Mouse (Mus musculus) forebrain, embryonic 12.5 days (tissue): Measurements from ENCODE around the gene D430041D05Rik. TPM values are rescaled to one million over a fixed set of nuclear protein-coding genes. Genes with fewer than 3 reads are reported as not detected.

ENCODE experiments used
- ATAC-seq: fragments of 200-750 bp; cut with Nextera tagmentation; 2 replicates; pipeline ENCODE4 v1.8.0; 2017; ENCODE audit warnings: moderate TSS enrichment; ENCODE audit not compliant: low FRiP score
- H3K27ac ChIP-seq: fragments of 300-500 bp; sonication (generic); 2 replicates; pipeline ENCODE4 v1.5.1; 2016; ENCODE audit warnings: mild to moderate bottlenecking
- H3K27me3 ChIP-seq: fragments of 300-500 bp; sonication (generic); 2 replicates; pipeline ENCODE4 v1.6.1; 2016; ENCODE audit warnings: mild to moderate bottlenecking
- H3K36me3 ChIP-seq: fragments of 300-500 bp; sonication (generic); replicated peaks from 2 replicates; pipeline ENCODE4 v1.6.1; 2016; ENCODE audit warnings: mild to moderate bottlenecking
- H3K4me1 ChIP-seq: fragments of 300-500 bp; sonication (generic); 2 replicates; pipeline ENCODE4 v1.6.1; 2016
- H3K4me2 ChIP-seq: fragments of 300-500 bp; sonication (generic); 2 replicates; pipeline ENCODE4 v1.6.1; 2016; ENCODE audit warnings: mild to moderate bottlenecking, moderate library complexity
- H3K4me3 ChIP-seq: fragments of 300-500 bp; sonication (generic); replicated peaks from 2 replicates; pipeline ENCODE4 v1.5.1; 2016; ENCODE audit warnings: mild to moderate bottlenecking
- H3K9ac ChIP-seq: fragments of 300-500 bp; sonication (generic); 2 replicates; pipeline ENCODE4 v1.6.1; 2016; ENCODE audit warnings: mild to moderate bottlenecking
- H3K9me3 ChIP-seq: fragments of 300-500 bp; sonication (generic); 2 replicates; pipeline ENCODE4 v1.6.1; 2016
- WGBS: fragments of 180-500 bp; shearing (Covaris S2); methylation state at CpG from one replicate; pipeline ENCODE4 v1.1.7; 2016; 5-methylcytosine and 5-hydroxymethylcytosine counted together
- polyA plus RNA-seq: library from polyadenylated mRNA; unstranded; fragments of >200 nt; fragmentation: Nextera tagmentation; extraction: Ambion mirVana; gene quantifications from 2 replicates; pipeline ENCODE4 v1.2.1, GENCODE M21; 2016

The D430041D05Rik gene
- polyA plus RNA-seq, 1 experiment from 2014 or later, result 4.5 TPM

DNA sequence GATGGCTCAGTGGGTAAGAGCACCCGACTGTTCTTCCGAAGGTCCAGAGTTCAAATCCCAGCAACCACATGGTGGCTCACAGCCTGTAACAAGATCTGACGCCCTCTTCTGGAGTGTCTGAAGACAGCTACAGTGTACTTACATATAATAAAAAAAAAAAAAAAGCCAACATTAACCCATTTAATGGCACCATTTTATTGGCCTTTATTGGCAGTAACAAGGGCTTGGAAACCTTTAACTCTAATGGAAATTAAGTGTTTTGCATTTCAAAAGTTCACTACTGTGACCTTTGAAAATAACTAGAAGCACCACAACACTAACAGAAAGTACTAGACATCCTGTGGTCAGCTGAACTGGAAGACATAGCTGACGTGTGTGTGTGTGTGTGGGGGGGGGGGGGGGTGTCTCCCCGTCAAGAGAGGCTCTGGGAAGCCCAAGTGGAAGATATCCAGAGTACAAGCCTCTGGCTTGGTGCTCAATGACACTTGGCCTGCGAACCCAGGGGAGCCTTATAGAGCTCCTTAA lies 39.1 kb downstream of the D430041D05Rik start:
- Histone ChIP-seq H3K27ac (no peak overlapping the region), H3K4me3 (no peak overlapping the region), H3K9me3 (no peaks in the 10 kb centered on the region), H3K4me2 (no peak overlapping the region), H3K4me1 (peaks cover 20% of the 10 kb centered on the region), H3K9ac (no peak overlapping the region), H3K36me3 (no peaks in the 10 kb centered on the region), H3K27me3 (no peaks in the 10 kb centered on the region)
- ATAC-seq, result no peak
- WGBS, result 76% methylated on average over 6 of the region's 6 CpGs

DNA sequence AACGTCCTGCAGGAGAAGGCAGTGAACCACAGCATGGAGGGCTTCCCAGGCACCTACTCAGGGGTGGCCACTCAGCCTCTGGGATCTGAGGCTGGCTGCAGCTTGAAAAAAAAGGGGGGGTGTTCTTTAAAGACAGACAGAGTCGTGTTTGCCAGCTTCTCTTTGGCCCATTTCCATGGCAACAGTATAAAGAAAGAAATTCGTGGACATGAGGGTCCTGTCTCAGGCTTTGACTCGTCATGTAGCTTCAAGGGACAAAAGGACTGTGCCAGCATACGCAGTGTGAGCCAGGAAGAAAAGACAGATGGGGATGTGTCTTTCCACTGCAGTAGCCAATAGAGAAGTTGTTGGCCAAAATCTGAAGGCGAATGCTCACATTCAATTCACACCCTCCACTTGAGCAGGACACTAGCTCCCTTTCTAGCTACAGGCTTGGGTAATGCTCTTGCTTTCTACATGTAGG lies 42.9 kb downstream of the D430041D05Rik start:
- Histone ChIP-seq H3K27me3 (no peaks in the 10 kb centered on the region), H3K4me3 (no peak overlapping the region), H3K9me3 (no peaks in the 10 kb centered on the region), H3K27ac (peak overlapping the region; percentile 71), H3K9ac (no peak overlapping the region), H3K36me3 (no peaks in the 10 kb centered on the region), H3K4me2 (0 out of 2 replicates have a peak overlapping the region, but pooled peaks have one; percentile 11), H3K4me1 (peaks cover 20% of the 10 kb centered on the region)
- ATAC-seq, result peak; percentile 90
- WGBS, result 10% methylated on average over 6 of the region's 6 CpGs

DNA sequence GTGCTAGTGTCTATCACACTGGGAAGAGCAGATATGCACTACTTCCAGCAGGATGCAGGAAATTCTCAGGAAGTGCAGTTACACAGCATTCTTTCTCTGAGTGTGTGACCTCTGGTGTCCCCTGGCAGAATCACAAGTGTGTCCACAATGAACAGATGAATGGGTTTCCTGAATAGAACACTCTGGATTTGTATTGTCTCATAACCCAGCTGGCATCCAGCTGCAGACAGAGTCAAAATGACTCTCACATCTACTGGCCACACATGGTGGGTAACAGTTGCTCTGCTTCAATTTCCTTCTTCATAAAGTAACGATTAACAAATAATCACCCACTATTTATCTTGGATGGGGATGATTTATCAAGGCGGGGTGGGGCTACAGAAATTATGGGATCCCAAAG lies 43.5 kb downstream of the D430041D05Rik start:
- no peak overlapping the region for H3K4me3 ChIP-seq
- H3K27ac ChIP-seq, result peak overlapping the region; percentile 71; the same call in 1 of the 2 replicates
- no peak overlapping the region for H3K4me2 ChIP-seq
- no peaks in the 10 kb centered on the region for H3K36me3 ChIP-seq
- H3K9me3 ChIP-seq, result no peaks in the 10 kb centered on the region
- peaks cover 20% of the 10 kb centered on the region for H3K4me1 ChIP-seq
- H3K9ac ChIP-seq, result no peak overlapping the region
- WGBS, result 59% methylated on average over 2 of the region's 2 CpGs
- peak; percentile 18; the same call in 1 of the 2 replicates for ATAC-seq
- no peaks in the 10 kb centered on the region for H3K27me3 ChIP-seq

DNA sequence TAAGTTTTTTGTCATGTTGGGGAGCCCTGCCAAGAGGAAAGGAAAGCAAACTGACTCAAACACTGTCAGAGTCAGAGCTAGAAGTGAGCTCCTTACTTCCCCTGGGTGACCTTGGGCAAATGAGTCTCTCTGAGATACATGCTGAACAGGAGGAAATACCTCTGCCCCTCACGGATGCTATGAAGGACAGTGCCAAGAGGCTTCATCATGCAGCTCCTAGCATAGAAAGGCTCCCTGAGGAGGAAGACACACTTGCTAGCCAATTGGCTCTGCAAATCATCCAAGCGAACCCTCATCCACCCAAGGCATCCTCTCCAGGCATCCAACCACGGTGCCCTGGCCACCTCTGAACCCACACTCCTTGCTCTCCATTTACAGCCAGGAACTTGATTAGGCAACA lies 51.5 kb downstream of the D430041D05Rik start:
- H3K4me3 ChIP-seq, result no peak overlapping the region
- no peak overlapping the region for H3K9ac ChIP-seq
- H3K4me1 ChIP-seq, result no peaks in the 10 kb centered on the region
- 87% methylated on average over 3 of the region's 3 CpGs for WGBS
- no peak for ATAC-seq
- H3K9me3 ChIP-seq, result no peaks in the 10 kb centered on the region
- H3K36me3 ChIP-seq, result no peaks in the 10 kb centered on the region
- no peak overlapping the region for H3K4me2 ChIP-seq
- H3K27ac ChIP-seq, result no peak overlapping the region
- no peaks in the 10 kb centered on the region for H3K27me3 ChIP-seq

GRCm38 (mm10) chr2:104358881-104359280 lies 51.9 kb downstream of the D430041D05Rik start:
- Histone ChIP-seq H3K4me1 (no peaks in the 10 kb centered on the region), H3K27me3 (no peaks in the 10 kb centered on the region), H3K9ac (no peak overlapping the region), H3K9me3 (no peaks in the 10 kb centered on the region), H3K4me2 (no peak overlapping the region), H3K4me3 (no peak overlapping the region), H3K36me3 (no peaks in the 10 kb centered on the region), H3K27ac (no peak overlapping the region)
- ATAC-seq, result no peak
- WGBS, result 82% methylated on average over 1 of the region's 1 CpGs

DNA sequence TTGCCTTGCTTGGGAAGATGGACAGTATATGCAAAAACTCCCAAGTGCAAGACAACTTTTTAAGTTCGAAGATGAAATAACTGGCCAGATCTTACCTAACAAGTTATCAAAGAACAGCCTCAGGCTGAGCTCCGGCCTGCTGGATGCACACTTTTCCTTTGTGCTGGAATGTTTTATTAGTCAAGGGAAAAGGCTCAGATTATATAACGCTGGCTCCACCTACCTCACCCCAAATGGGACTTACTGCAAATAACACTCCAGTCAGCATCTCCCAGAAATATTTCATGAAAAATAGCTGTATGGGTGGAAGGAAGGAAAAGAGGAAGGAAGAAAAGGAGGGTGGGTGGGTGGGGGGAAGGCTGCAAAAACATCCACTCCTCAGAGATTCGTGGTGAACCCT lies 54.3 kb downstream of the D430041D05Rik start:
- no peak overlapping the region for H3K4me3 ChIP-seq
- H3K9ac ChIP-seq, result no peak overlapping the region
- no peaks in the 10 kb centered on the region for H3K4me1 ChIP-seq
- no peak overlapping the region for H3K4me2 ChIP-seq
- no peaks in the 10 kb centered on the region for H3K36me3 ChIP-seq
- H3K9me3 ChIP-seq, result no peaks in the 10 kb centered on the region
- ATAC-seq, result no peak
- no peak overlapping the region for H3K27ac ChIP-seq
- 87% methylated on average over 4 of the region's 4 CpGs for WGBS
- no peaks in the 10 kb centered on the region for H3K27me3 ChIP-seq

DNA sequence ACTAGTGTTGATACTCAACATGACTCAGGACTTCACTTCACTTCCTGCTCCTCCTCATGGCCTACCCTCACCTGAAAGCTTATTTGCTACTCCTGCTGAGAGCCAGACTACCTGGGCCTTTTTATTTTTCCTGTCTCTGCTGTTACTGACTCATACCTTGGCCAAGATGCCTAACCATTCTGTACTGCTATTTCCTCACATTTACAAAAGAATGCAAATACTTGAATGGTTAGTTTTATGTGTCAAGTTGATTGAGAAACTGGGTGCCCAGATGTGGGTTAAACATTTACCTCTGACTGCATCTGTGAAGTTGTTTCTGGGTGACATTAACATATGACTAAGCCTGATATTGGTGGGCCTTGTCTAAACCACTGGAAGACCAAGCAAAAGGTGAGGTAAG lies 56.7 kb downstream of the D430041D05Rik start:
- H3K36me3 ChIP-seq, result no peaks in the 10 kb centered on the region
- ATAC-seq, result no peak
- H3K4me3 ChIP-seq, result no peak overlapping the region
- no peak overlapping the region for H3K4me2 ChIP-seq
- no peak overlapping the region for H3K27ac ChIP-seq
- no peak overlapping the region for H3K9ac ChIP-seq
- H3K27me3 ChIP-seq, result no peaks in the 10 kb centered on the region
- no peaks in the 10 kb centered on the region for H3K4me1 ChIP-seq
- no peaks in the 10 kb centered on the region for H3K9me3 ChIP-seq

- no peak for ATAC-seq
- H3K36me3 ChIP-seq, result no peaks in the 10 kb centered on the region
- H3K4me2 ChIP-seq, result no peak overlapping the region
- no peaks in the 10 kb centered on the region for H3K9me3 ChIP-seq
- no peak overlapping the region for H3K4me3 ChIP-seq
- no peak overlapping the region for H3K9ac ChIP-seq
- H3K27ac ChIP-seq, result no peak overlapping the region
- H3K27me3 ChIP-seq, result no peaks in the 10 kb centered on the region
- WGBS, result 44% methylated on average over 1 of the region's 1 CpGs
- no peaks in the 10 kb centered on the region for H3K4me1 ChIP-seq
Observed at GRCm38 (mm10) chr2:104352204-104352493, 58.7 kb downstream of the D430041D05Rik start.

DNA sequence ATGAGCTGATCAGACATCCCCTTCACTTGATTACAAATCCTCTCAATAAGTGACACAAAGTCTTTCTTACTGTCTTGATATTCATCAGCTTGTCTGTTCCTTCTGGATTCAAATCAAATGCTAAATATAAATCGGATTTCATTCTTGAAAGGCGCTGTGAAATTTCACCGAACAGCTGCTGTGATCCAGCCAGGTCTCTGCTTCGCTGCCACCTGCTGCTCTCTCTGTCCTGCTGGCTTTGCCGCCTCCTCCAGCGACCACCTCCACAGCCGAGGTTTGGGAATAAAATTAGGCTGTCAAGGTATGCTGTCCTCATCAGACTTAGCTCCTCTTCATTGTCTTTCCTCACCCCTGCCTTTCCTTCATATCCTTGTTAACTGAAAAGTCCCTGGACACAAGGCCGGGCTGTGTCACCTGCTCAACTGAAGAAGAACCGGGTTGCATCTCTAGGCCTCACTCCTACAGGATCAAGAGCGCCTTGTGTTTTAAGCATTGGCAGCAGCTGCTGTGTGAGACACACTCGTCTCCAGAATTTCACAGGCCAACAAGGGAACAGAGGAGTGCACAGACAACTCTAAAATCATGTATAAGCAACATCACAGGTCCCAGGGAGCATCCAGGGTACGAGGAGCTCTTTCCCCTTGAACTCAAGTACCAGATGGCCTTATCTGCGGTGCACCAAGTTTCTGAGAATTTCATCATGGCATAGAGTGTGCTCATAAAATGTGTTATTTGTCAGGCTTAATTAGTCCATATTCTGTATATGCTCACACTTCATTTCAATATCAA lies 59.2 kb downstream of the D430041D05Rik start:
- Histone ChIP-seq H3K4me3 (no peak overlapping the region), H3K36me3 (no peaks in the 10 kb centered on the region), H3K27me3 (no peaks in the 10 kb centered on the region), H3K9me3 (no peaks in the 10 kb centered on the region), H3K27ac (peak overlapping the region; percentile 51; the same call in 1 of the 2 replicates), H3K4me2 (no peak overlapping the region), H3K4me1 (no peaks in the 10 kb centered on the region), H3K9ac (no peak overlapping the region)
- 78% methylated on average over 13 of the region's 13 CpGs for WGBS
- no peak for ATAC-seq

- no peak for ATAC-seq
Observed at GRCm38 (mm10) chr2:104337619-104338018, 73.2 kb downstream of the D430041D05Rik start.

DNA sequence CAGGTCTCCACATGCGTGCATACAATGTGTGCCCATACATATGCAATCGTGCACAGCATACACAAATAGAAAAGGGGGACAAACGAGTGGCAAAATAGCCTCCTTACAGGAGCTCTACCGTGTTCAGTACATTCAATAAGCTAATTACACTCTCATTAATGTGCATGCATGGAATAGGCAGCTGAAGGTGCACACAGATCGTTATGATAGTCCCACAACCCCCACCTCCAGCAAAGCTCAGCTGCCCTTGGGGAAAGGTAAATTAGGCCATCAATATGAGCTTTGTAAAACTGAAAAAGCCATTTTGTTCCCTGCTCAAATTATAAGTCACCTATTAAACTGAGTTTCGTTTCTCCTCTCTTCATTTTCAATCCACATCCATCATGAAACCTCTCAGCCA lies 75.0 kb downstream of the D430041D05Rik start:
- Histone ChIP-seq H3K27ac (no peak overlapping the region), H3K27me3 (no peaks in the 10 kb centered on the region), H3K9ac (no peak overlapping the region), H3K9me3 (no peaks in the 10 kb centered on the region), H3K4me1 (peaks cover 14% of the 10 kb centered on the region), H3K36me3 (no peaks in the 10 kb centered on the region), H3K4me3 (no peak overlapping the region), H3K4me2 (no peak overlapping the region)
- ATAC-seq, result peak; percentile 49; the same call in 1 of the 2 replicates
- 41% methylated on average over 6 of the region's 6 CpGs for WGBS

More at GRCm38 (mm10) chr2:104337619-104338018, 73.2 kb downstream of the D430041D05Rik start:
- H3K9me3 ChIP-seq, result no peaks in the 10 kb centered on the region
- no peak overlapping the region for H3K27ac ChIP-seq
- H3K4me3 ChIP-seq, result no peak overlapping the region
- no peaks in the 10 kb centered on the region for H3K36me3 ChIP-seq
- H3K4me1 ChIP-seq, result peaks cover 14% of the 10 kb centered on the region
- H3K27me3 ChIP-seq, result no peaks in the 10 kb centered on the region
- H3K9ac ChIP-seq, result no peak overlapping the region
- H3K4me2 ChIP-seq, result no peak overlapping the region

GRCm38 (mm10) chr2:104333952-104334351 lies 76.9 kb downstream of the D430041D05Rik start:
- H3K4me1 ChIP-seq, result peaks cover 14% of the 10 kb centered on the region
- no peaks in the 10 kb centered on the region for H3K36me3 ChIP-seq
- no peak overlapping the region for H3K27ac ChIP-seq
- H3K9me3 ChIP-seq, result no peaks in the 10 kb centered on the region
- 0 out of 2 replicates have a peak, but pooled peaks have one; percentile 33 for ATAC-seq
- no peaks in the 10 kb centered on the region for H3K27me3 ChIP-seq
- H3K4me3 ChIP-seq, result no peak overlapping the region
- no peak overlapping the region for H3K9ac ChIP-seq
- WGBS, result 65% methylated on average over 5 of the region's 5 CpGs
- no peak overlapping the region for H3K4me2 ChIP-seq

DNA sequence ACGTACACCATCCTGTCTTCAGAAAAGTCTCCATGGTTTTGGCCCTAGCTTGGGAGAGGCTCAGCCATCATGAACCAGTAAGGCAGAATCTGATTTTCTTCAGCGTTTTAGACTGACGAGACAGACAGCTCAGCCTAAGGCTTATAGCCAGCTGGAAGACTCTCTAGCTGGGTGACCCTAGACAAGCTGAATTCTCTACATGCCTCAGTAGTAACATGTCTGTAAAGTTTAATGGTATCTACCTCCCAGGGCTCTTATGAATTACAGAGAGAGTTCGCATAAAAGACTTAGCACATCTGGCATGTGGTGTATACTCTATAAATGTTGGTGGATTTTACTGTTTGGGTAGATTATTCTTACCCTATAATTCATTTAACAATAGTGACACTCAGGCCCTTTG lies 78.1 kb downstream of the D430041D05Rik start:
- ATAC-seq, result no peak
- Histone ChIP-seq H3K4me2 (no peak overlapping the region), H3K36me3 (no peaks in the 10 kb centered on the region), H3K9ac (no peak overlapping the region), H3K27me3 (no peaks in the 10 kb centered on the region), H3K4me3 (no peak overlapping the region), H3K27ac (no peak overlapping the region), H3K4me1 (peaks cover 14% of the 10 kb centered on the region), H3K9me3 (no peaks in the 10 kb centered on the region)
- 85% methylated on average over 4 of the region's 4 CpGs for WGBS
